Mouse (Mus musculus): ENCODE data around the gene Lrrc71. TPM values are rescaled to one million over a fixed set of nuclear protein-coding genes. Genes with fewer than 3 reads are reported as not detected.

Lrrc71 gene
- polyA plus RNA-seq, 1 experiment from 2014 or later: 0.23 TPM

- H3K4me3 ChIP-seq (ENCODE audit: low read depth, low read length): no peak overlapping the region
- ATAC-seq (peak; percentile 57; the same call in 1 of the 2 replicates), DNase-seq (peak; percentile 67)
- H3K4me1 ChIP-seq (ENCODE audit: insufficient read depth): no peaks in the 10 kb centered on the region
- no peak overlapping the region for H3K9ac ChIP-seq (replicated peaks)
- TF ChIP-seq CTCF (IDR thresholded peaks at IDR 0.05; ENCODE audit: low read depth) (peak; percentile 85), EP300 (IDR thresholded peaks at IDR 0.05; ENCODE audit: low read depth) (no peak)
- no peaks in the 10 kb centered on the region for H3K9me3 ChIP-seq (ENCODE audit: low read length)
- WGBS (ENCODE audit: insufficient replicate concordance): 18% methylated on average over 5 of the region's 5 CpGs
- no peak overlapping the region for H3K4me2 ChIP-seq (ENCODE audit: low read depth, low read length)
- H3K27ac ChIP-seq (ENCODE audit: low read depth): no peak overlapping the region
- no peaks in the 10 kb centered on the region for H3K27me3 ChIP-seq (ENCODE audit: insufficient read depth, low read length)
- H3K36me3 ChIP-seq (replicated peaks; ENCODE audit: insufficient read depth, low read length): no peaks in the 10 kb centered on the region
Observed at GRCm38 (mm10) chr3:87749036-87749435, 611 bp upstream of the Lrrc71 start.

GRCm38 (mm10) chr3:87745036-87745659, 3.3 kb downstream of the Lrrc71 start:
- H3K36me3 ChIP-seq (replicated peaks; ENCODE audit: insufficient read depth, low read length): no peaks in the 10 kb centered on the region; the same call in 1 of the 2 replicates
- TF ChIP-seq EP300 (IDR thresholded peaks at IDR 0.05; ENCODE audit: low read depth): no peak
- TF ChIP-seq CTCF (IDR thresholded peaks at IDR 0.05; ENCODE audit: low read depth): no peak
- no peaks in the 10 kb centered on the region for H3K27me3 ChIP-seq (ENCODE audit: insufficient read depth, low read length)
- ATAC-seq (no peak), DNase-seq (no peak)
- H3K27ac ChIP-seq (ENCODE audit: low read depth): no peak overlapping the region
- no peak overlapping the region for H3K4me3 ChIP-seq (ENCODE audit: low read depth, low read length)
- 52% methylated on average over 18 of the region's 18 CpGs for WGBS (ENCODE audit: insufficient replicate concordance)
- no peak overlapping the region for H3K4me2 ChIP-seq (ENCODE audit: low read depth, low read length)
- H3K4me1 ChIP-seq (ENCODE audit: insufficient read depth): no peaks in the 10 kb centered on the region
- H3K9ac ChIP-seq (replicated peaks): no peak overlapping the region
- H3K9me3 ChIP-seq (ENCODE audit: low read length): no peaks in the 10 kb centered on the region

GRCm38 (mm10) chr3:87743927-87744326, 4.5 kb downstream of the Lrrc71 start:
- Histone ChIP-seq H3K4me3 (ENCODE audit: low read depth, low read length) (no peak overlapping the region), H3K27ac (ENCODE audit: low read depth) (no peak overlapping the region), H3K9me3 (ENCODE audit: low read length) (no peaks in the 10 kb centered on the region), H3K27me3 (ENCODE audit: insufficient read depth, low read length) (no peaks in the 10 kb centered on the region), H3K36me3 (replicated peaks; ENCODE audit: insufficient read depth, low read length) (no peaks in the 10 kb centered on the region; the same call in 1 of the 2 replicates), H3K4me2 (ENCODE audit: low read depth, low read length) (no peak overlapping the region), H3K9ac (replicated peaks) (no peak overlapping the region), H3K4me1 (ENCODE audit: insufficient read depth) (no peaks in the 10 kb centered on the region)
- no peak for TF ChIP-seq EP300 (IDR thresholded peaks at IDR 0.05; ENCODE audit: low read depth)
- WGBS (ENCODE audit: insufficient replicate concordance): 46% methylated on average over 4 of the region's 4 CpGs
- ATAC-seq: no peak
- DNase-seq: no peak

GRCm38 (mm10) chr3:87742735-87743134, 5.7 kb downstream of the Lrrc71 start:
- Histone ChIP-seq H3K4me3 (ENCODE audit: low read depth, low read length) (no peak overlapping the region), H3K27ac (ENCODE audit: low read depth) (no peak overlapping the region), H3K4me1 (ENCODE audit: insufficient read depth) (no peaks in the 10 kb centered on the region), H3K27me3 (ENCODE audit: insufficient read depth, low read length) (no peaks in the 10 kb centered on the region), H3K9me3 (ENCODE audit: low read length) (no peaks in the 10 kb centered on the region), H3K4me2 (ENCODE audit: low read depth, low read length) (no peak overlapping the region), H3K36me3 (replicated peaks; ENCODE audit: insufficient read depth, low read length) (peaks cover 3% of the 10 kb centered on the region; the same call in 1 of the 2 replicates), H3K9ac (replicated peaks) (no peak overlapping the region)
- DNase-seq (no peak), ATAC-seq (no peak)
- 59% methylated on average over 16 of the region's 16 CpGs for WGBS (ENCODE audit: insufficient replicate concordance)
- TF ChIP-seq EP300 (IDR thresholded peaks at IDR 0.05; ENCODE audit: low read depth): no peak
- TF ChIP-seq CTCF (IDR thresholded peaks at IDR 0.05; ENCODE audit: low read depth): no peak

- H3K27ac ChIP-seq (ENCODE audit: low read depth): no peak overlapping the region
- TF ChIP-seq CTCF (IDR thresholded peaks at IDR 0.05; ENCODE audit: low read depth) (no peak), EP300 (IDR thresholded peaks at IDR 0.05; ENCODE audit: low read depth) (no peak)
- peaks cover 9% of the 10 kb centered on the region for H3K36me3 ChIP-seq (replicated peaks; ENCODE audit: insufficient read depth, low read length)
- WGBS (ENCODE audit: insufficient replicate concordance): 70% methylated on average over 3 of the region's 3 CpGs
- no peaks in the 10 kb centered on the region for H3K4me1 ChIP-seq (ENCODE audit: insufficient read depth)
- no peaks in the 10 kb centered on the region for H3K9me3 ChIP-seq (ENCODE audit: low read length)
- H3K9ac ChIP-seq (replicated peaks): no peak overlapping the region
- no peaks in the 10 kb centered on the region for H3K27me3 ChIP-seq (ENCODE audit: insufficient read depth, low read length)
- H3K4me3 ChIP-seq (ENCODE audit: low read depth, low read length): no peak overlapping the region
- no peak overlapping the region for H3K4me2 ChIP-seq (ENCODE audit: low read depth, low read length)
- DNase-seq (no peak), ATAC-seq (no peak)
Observed at GRCm38 (mm10) chr3:87742013-87742412, 6.4 kb downstream of the Lrrc71 start.

GRCm38 (mm10) chr3:87738906-87739305, 9.5 kb downstream of the Lrrc71 start:
- 75% methylated on average over 5 of the region's 5 CpGs for WGBS (ENCODE audit: insufficient replicate concordance)
- DNase-seq: no peak
- no peak overlapping the region for H3K4me3 ChIP-seq (ENCODE audit: low read depth, low read length)

More at GRCm38 (mm10) chr3:87738906-87739305, 9.5 kb downstream of the Lrrc71 start:
- ATAC-seq: no peak
- Histone ChIP-seq H3K4me1 (ENCODE audit: insufficient read depth) (no peaks in the 10 kb centered on the region), H3K36me3 (replicated peaks; ENCODE audit: insufficient read depth, low read length) (peaks cover 33% of the 10 kb centered on the region), H3K4me2 (ENCODE audit: low read depth, low read length) (no peak overlapping the region), H3K9me3 (ENCODE audit: low read length) (no peaks in the 10 kb centered on the region), H3K27me3 (ENCODE audit: insufficient read depth, low read length) (no peaks in the 10 kb centered on the region), H3K27ac (ENCODE audit: low read depth) (no peak overlapping the region), H3K9ac (replicated peaks) (no peak overlapping the region)
- no peak for TF ChIP-seq CTCF (IDR thresholded peaks at IDR 0.05; ENCODE audit: low read depth)
- no peak for TF ChIP-seq EP300 (IDR thresholded peaks at IDR 0.05; ENCODE audit: low read depth)
